Mouse (Mus musculus) intestine, embryonic 14.5 days (tissue): ENCODE results near the gene Pitpna. TPM values are rescaled to one million over a fixed set of nuclear protein-coding genes. Genes with fewer than 3 reads are reported as not detected.
A peak's percentile ranks its signal among the peaks of the same experiment; 100 is the strongest.

Source experiments
- ATAC-seq: fragments of 200-750 bp; cut with Nextera tagmentation; replicated peaks from 2 replicates; pipeline ENCODE4 v1.8.0; 2017; ENCODE audit warnings: low read depth, moderate number of reproducible peaks, moderate TSS enrichment, moderate library complexity; ENCODE audit not compliant: low FRiP score, low TSS enrichment
- DNase-seq: peaks from one replicate; pipeline ENCODE4 v3.0.0-alpha.2; 2018; ENCODE audit warnings: low spot score
- H3K27ac ChIP-seq: fragments of 300-500 bp; sonication (generic); 2 replicates; pipeline ENCODE4 v1.5.1; 2014; ENCODE audit warnings: low read depth, mild to moderate bottlenecking, control low read depth
- H3K27me3 ChIP-seq: fragments of 300-500 bp; sonication (generic); replicated peaks from 2 replicates; pipeline ENCODE4 v1.6.1; 2014; ENCODE audit warnings: low read length, control low read depth; ENCODE audit not compliant: control insufficient read depth, insufficient read depth
- H3K36me3 ChIP-seq: fragments of 300-500 bp; sonication (generic); 2 replicates; pipeline ENCODE4 v1.6.1; 2014; ENCODE audit warnings: low read length, control low read depth; ENCODE audit not compliant: control insufficient read depth, insufficient read depth
- H3K4me1 ChIP-seq: fragments of 300-500 bp; sonication (generic); replicated peaks from 2 replicates; pipeline ENCODE4 v1.6.1; 2014; ENCODE audit warnings: low read length, control low read depth, mixed read lengths; ENCODE audit not compliant: control insufficient read depth, insufficient read depth
- H3K4me2 ChIP-seq: fragments of 300-500 bp; sonication (generic); 2 replicates; pipeline ENCODE4 v1.6.1; 2014; ENCODE audit warnings: low read length
- H3K4me3 ChIP-seq: fragments of 300-500 bp; sonication (generic); 2 replicates; pipeline ENCODE4 v1.5.1; 2014; ENCODE audit warnings: low read depth, low read length, control low read depth, mixed read lengths
- H3K9ac ChIP-seq: fragments of 300-500 bp; sonication (generic); 2 replicates; pipeline ENCODE4 v1.6.1; 2014; ENCODE audit warnings: mild to moderate bottlenecking, low read length
- H3K9me3 ChIP-seq: fragments of 300-500 bp; sonication (generic); 2 replicates; pipeline ENCODE4 v1.6.1; 2016; ENCODE audit warnings: low read length, control low read depth; ENCODE audit not compliant: control insufficient read depth
- WGBS: fragments of 180-500 bp; shearing (Covaris S2); extraction: QIAGEN DNeasy Blood & Tissue Kit; methylation state at CpG from one replicate; pipeline ENCODE4 v1.1.7; 2014; 5-methylcytosine and 5-hydroxymethylcytosine counted together
- polyA plus RNA-seq: library from polyadenylated mRNA; unstranded; fragments of >200 nt; fragmentation: Nextera tagmentation; extraction: Ambion mirVana; gene quantifications from 2 replicates; pipeline ENCODE4 v1.2.1, GENCODE M21; 2014

Gene Pitpna
- polyA plus RNA-seq, 1 experiment from 2014 or later = 82.1 TPM

- Histone ChIP-seq H3K4me1 (no peaks in the 10 kb centered on the region), H3K27ac (0 out of 2 replicates have a peak overlapping the region, but pooled peaks have one; percentile 34), H3K9ac (no peak overlapping the region), H3K4me2 (no peak overlapping the region), H3K9me3 (no peaks in the 10 kb centered on the region), H3K36me3 (no peaks in the 10 kb centered on the region), H3K4me3 (no peak overlapping the region), H3K27me3 (no peaks in the 10 kb centered on the region)
- DNase-seq (no peak), ATAC-seq (peak; percentile 75; the same call in 1 of the 2 replicates)
- WGBS = 66% methylated on average over 14 of the region's 14 CpGs
These were observed 27.1 kb upstream of the Pitpna start for GRCm38 (mm10) chr11:75560530-75561409.

- H3K9me3 ChIP-seq = no peaks in the 10 kb centered on the region
- 80% methylated on average over 5 of the region's 5 CpGs for WGBS
- H3K4me3 ChIP-seq = no peak overlapping the region
- H3K4me2 ChIP-seq = no peak overlapping the region
- no peak overlapping the region for H3K9ac ChIP-seq
- H3K36me3 ChIP-seq = no peaks in the 10 kb centered on the region
- ATAC-seq (no peak), DNase-seq (no peak)
- H3K27me3 ChIP-seq = no peaks in the 10 kb centered on the region
- H3K27ac ChIP-seq = no peak overlapping the region
- no peaks in the 10 kb centered on the region for H3K4me1 ChIP-seq
These were observed 26.5 kb upstream of the Pitpna start for GRCm38 (mm10) chr11:75561410-75561791.

DNA sequence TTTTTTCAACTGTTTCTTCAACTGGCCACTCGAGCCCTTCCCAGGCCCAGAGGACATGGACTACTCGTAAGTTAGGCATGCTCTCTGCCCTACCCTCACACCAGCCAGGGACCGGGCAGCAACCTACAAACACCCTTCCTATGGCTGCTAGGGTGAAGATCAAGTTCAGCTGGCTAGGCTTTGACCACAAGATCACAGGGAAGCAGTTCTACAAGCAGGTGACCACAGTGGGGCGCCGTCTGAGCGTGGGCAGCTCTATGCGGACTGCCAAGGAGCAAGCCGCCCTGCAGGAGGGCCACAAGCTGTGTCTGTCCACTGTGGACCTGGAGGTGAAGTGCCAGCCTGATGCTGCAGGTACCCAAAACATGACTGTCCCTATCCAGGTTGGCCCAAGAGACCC is 25.1 kb upstream of the Pitpna start:
- Histone ChIP-seq H3K9me3 (no peaks in the 10 kb centered on the region), H3K9ac (no peak overlapping the region), H3K36me3 (no peaks in the 10 kb centered on the region), H3K4me2 (no peak overlapping the region), H3K4me1 (no peaks in the 10 kb centered on the region), H3K27ac (no peak overlapping the region), H3K4me3 (no peak overlapping the region), H3K27me3 (no peaks in the 10 kb centered on the region)
- WGBS = 89% methylated on average over 8 of the region's 8 CpGs
- no peak for DNase-seq
- ATAC-seq = no peak

DNA sequence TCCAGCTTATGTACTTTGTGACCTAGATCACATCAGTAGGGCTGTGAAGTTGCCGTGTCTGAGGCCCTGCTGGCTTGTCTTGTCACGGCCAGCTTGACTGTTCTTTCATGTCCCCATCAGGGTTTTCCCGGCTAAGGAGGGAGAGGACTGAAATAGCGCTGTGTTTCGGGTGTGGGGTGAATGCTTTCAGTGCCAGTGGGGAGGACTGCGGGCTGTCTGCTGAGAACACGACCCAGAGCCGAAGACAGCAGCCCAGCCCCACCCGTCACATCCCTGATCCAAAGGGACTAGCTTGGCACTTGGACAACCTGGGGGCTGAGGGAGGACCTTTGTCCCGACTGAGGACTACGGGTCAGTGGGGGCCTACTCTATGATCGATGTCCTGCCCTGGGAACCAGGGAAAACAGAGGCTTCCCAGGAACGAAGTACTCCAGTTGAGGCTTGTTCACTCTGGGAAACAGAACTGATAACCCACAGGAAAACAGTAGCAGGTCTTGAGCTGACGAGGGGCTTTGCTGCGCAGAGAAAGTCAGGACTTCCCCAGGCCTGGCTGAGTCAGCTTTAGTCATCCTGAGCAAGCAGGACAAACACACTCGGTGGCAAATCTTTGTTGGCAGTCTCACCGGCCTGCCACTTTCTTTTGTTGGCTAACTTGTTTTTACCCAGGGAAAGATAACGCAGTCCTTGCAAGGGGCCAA is 23.9 kb upstream of the Pitpna start:
- H3K4me1 ChIP-seq = no peaks in the 10 kb centered on the region
- H3K27ac ChIP-seq = no peak overlapping the region
- H3K36me3 ChIP-seq = no peaks in the 10 kb centered on the region
- DNase-seq = no peak
- H3K9me3 ChIP-seq = no peaks in the 10 kb centered on the region
- H3K9ac ChIP-seq = no peak overlapping the region
- H3K4me2 ChIP-seq = no peak overlapping the region
- H3K4me3 ChIP-seq = no peak overlapping the region
- no peaks in the 10 kb centered on the region for H3K27me3 ChIP-seq
- ATAC-seq = no peak
- 74% methylated on average over 18 of the region's 18 CpGs for WGBS

GRCm38 (mm10) chr11:75565849-75566248 is 22.0 kb upstream of the Pitpna start:
- Histone ChIP-seq H3K36me3 (no peaks in the 10 kb centered on the region), H3K4me3 (no peak overlapping the region), H3K9me3 (no peaks in the 10 kb centered on the region), H3K4me1 (no peaks in the 10 kb centered on the region), H3K27ac (no peak overlapping the region), H3K4me2 (no peak overlapping the region), H3K9ac (no peak overlapping the region), H3K27me3 (no peaks in the 10 kb centered on the region)
- DNase-seq (no peak), ATAC-seq (no peak)
- 49% methylated on average over 2 of the region's 2 CpGs for WGBS

GRCm38 (mm10) chr11:75566276-75567196 is 21.4 kb upstream of the Pitpna start:
- H3K9ac ChIP-seq = no peak overlapping the region
- no peak overlapping the region for H3K4me3 ChIP-seq
- H3K36me3 ChIP-seq = no peaks in the 10 kb centered on the region
- no peaks in the 10 kb centered on the region for H3K27me3 ChIP-seq
- 75% methylated on average over 13 of the region's 13 CpGs for WGBS
- no peak overlapping the region for H3K27ac ChIP-seq
- ATAC-seq (no peak), DNase-seq (no peak)
- H3K4me2 ChIP-seq = no peak overlapping the region
- H3K4me1 ChIP-seq = no peaks in the 10 kb centered on the region
- H3K9me3 ChIP-seq = no peaks in the 10 kb centered on the region

DNA sequence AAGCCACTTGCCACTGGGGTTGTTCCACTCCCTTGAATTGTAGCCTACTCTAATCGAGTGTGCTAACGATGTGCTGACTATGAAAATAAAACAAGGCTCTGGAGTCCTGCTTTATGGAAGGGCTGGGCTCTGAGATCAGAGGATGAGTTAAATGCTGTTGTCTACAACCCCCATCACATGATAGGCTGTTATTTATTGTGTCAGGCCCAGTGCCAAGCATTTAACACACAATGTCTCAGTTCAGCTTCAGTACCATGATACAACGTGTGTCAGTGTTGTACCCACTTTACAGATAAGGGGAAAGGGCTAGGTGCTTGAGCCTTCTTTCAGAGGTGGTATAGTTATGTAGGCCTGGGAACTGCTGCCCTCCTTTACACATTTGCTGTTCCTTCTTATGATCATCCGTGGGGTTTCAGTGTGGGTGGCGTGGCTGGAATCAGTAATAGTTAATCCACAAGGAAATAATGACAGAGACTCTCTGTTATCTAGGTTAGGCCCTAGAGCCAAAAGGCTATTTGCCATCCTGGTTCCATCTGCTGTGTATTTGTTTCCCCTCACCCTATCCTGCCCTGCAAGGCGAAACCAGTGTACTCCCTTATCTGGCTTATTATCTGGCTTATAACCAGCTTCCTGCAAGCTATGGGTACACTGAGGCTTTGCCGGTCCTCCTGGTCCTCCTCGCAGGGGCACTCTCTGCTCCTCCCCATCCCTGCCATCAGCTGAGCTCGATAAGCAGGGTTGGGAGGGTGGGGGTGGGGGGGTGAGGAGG is 20.4 kb upstream of the Pitpna start:
- H3K9me3 ChIP-seq = no peaks in the 10 kb centered on the region
- ATAC-seq = no peak
- H3K27me3 ChIP-seq = no peaks in the 10 kb centered on the region
- no peak overlapping the region for H3K9ac ChIP-seq
- H3K27ac ChIP-seq = no peak overlapping the region
- H3K4me2 ChIP-seq = no peak overlapping the region
- 53% methylated on average over 9 of the region's 9 CpGs for WGBS
- no peak overlapping the region for H3K4me3 ChIP-seq
- no peaks in the 10 kb centered on the region for H3K36me3 ChIP-seq
- H3K4me1 ChIP-seq = peaks cover 7% of the 10 kb centered on the region
- DNase-seq = no peak

GRCm38 (mm10) chr11:75568115-75568511 is 19.8 kb upstream of the Pitpna start:
- no peak overlapping the region for H3K27ac ChIP-seq
- no peak for DNase-seq

More at GRCm38 (mm10) chr11:75568115-75568511, 19.8 kb upstream of the Pitpna start:
- no peak overlapping the region for H3K4me3 ChIP-seq
- peaks cover 13% of the 10 kb centered on the region for H3K4me1 ChIP-seq
- H3K36me3 ChIP-seq = no peaks in the 10 kb centered on the region
- WGBS = 81% methylated on average over 6 of the region's 6 CpGs
- no peak for ATAC-seq
- H3K9me3 ChIP-seq = no peaks in the 10 kb centered on the region
- no peak overlapping the region for H3K4me2 ChIP-seq
- no peak overlapping the region for H3K9ac ChIP-seq
- no peaks in the 10 kb centered on the region for H3K27me3 ChIP-seq
